In the genomic region with DNA sequence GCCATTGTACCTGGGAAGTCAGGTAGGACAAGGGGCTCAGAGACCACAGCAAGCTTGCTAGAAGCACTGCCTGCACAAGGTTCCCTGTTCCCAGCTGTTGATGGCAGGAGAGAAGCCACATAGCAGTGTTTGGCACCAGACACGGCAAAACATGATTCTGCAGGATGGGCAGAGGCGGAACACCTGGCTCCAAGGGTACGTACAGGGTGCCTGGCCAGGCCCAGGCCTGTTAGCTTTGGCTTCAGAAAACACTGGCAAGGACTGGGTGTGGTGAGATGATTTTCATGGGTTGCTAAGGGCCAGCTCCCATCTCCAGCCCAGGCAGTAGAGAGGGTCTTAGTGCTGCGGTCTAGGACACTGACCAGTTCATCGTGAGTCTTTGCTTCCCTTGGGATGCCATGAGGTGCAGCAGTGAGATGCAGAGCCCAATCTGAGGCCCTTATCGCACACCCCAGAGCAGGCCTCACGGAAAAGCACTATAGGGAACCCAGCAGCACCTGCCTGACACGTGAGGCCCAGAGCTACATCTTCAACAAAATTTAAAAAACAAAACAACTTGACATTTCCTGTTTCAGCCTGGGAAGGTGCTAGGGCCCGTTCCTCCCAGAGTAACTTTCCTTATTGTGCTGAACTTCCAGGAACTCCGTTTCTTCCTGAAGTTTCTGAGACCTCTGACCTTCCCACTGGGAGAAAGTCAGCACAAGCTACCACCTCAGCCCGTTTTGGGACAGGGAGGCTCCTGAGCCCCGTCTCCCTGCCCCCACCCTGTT, we compare ENCODE assay signal across 8 mouse cellular contexts. TPM values are rescaled to one million over a fixed set of nuclear protein-coding genes. Genes with fewer than 3 reads are reported as not detected.
DNase-seq lines count a peak whose midpoint lies in the region; ATAC-seq lines count a peak whose summit lies in the region.

No protein-coding gene starts in this region.

- peaks cover 21% of the 10 kb centered on the region for H3K4me1 ChIP-seq in hindbrain, embryonic 13.5 days (replicated peaks)
- peaks cover 18% of the 10 kb centered on the region for H3K4me1 ChIP-seq in hindbrain, embryonic 14.5 days (replicated peaks; ENCODE audit: control insufficient read depth, insufficient read depth, low read length)
- H3K4me1 ChIP-seq in limb, embryonic 10.5 days, result peaks cover 34% of the 10 kb centered on the region

- H3K36me3 ChIP-seq in hindbrain, embryonic 13.5 days, result peaks cover 39% of the 10 kb centered on the region
- peaks cover 33% of the 10 kb centered on the region for H3K36me3 ChIP-seq in hindbrain, embryonic 14.5 days (replicated peaks; ENCODE audit: control insufficient read depth, insufficient read depth)
- H3K36me3 ChIP-seq in limb, embryonic 10.5 days, result peaks cover 55% of the 10 kb centered on the region

- H3K9ac ChIP-seq in hindbrain, embryonic 13.5 days, result no peak overlapping the region
- H3K9ac ChIP-seq in hindbrain, embryonic 14.5 days, result no peak overlapping the region

- H3K4me2 ChIP-seq in hindbrain, embryonic 13.5 days, result no peak overlapping the region
- no peak overlapping the region for H3K4me2 ChIP-seq in hindbrain, embryonic 14.5 days (replicated peaks)

- peaks cover 12% of the 10 kb centered on the region; the same call in 1 of the 2 replicates for H3K27me3 ChIP-seq in hindbrain, embryonic 13.5 days
- no peaks in the 10 kb centered on the region for H3K27me3 ChIP-seq in hindbrain, embryonic 14.5 days (ENCODE audit: control insufficient read depth, insufficient read depth, low read length)
- no peaks in the 10 kb centered on the region for H3K27me3 ChIP-seq in limb, embryonic 10.5 days (ENCODE audit: low read depth, poor library complexity, severe bottlenecking)

- H3K4me3 ChIP-seq in hindbrain, embryonic 13.5 days, result no peak overlapping the region
- no peak overlapping the region for H3K4me3 ChIP-seq in hindbrain, embryonic 14.5 days (replicated peaks; ENCODE audit: low read length)
- H3K4me3 ChIP-seq in limb, embryonic 10.5 days, result no peak overlapping the region

- 0 out of 2 replicates have a peak overlapping the region, but pooled peaks have one; percentile 18 for H3K27ac ChIP-seq in hindbrain, embryonic 13.5 days
- H3K27ac ChIP-seq in hindbrain, embryonic 14.5 days, result no peak overlapping the region
- H3K27ac ChIP-seq in limb, embryonic 10.5 days, result peak overlapping the region; percentile 30; the same call in 1 of the 2 replicates

- WGBS in hindbrain, embryonic 13.5 days, result 62% methylated on average over 12 of the region's 12 CpGs
- 61% methylated on average over 12 of the region's 12 CpGs for WGBS in hindbrain, embryonic 14.5 days
- 62% methylated on average over 12 of the region's 12 CpGs for WGBS in limb, embryonic 10.5 days

- H3K9me3 ChIP-seq in hindbrain, embryonic 13.5 days, result no peaks in the 10 kb centered on the region
- H3K9me3 ChIP-seq in hindbrain, embryonic 14.5 days (ENCODE audit: control insufficient read depth, low read length), result no peaks in the 10 kb centered on the region
- H3K9me3 ChIP-seq in limb, embryonic 10.5 days (replicated peaks), result peaks cover 3% of the 10 kb centered on the region; the same call in 1 of the 2 replicates

- ATAC-seq in hindbrain, embryonic 13.5 days (ENCODE audit: low FRiP score), result no peak
- no peak for ATAC-seq in hindbrain, embryonic 14.5 days (ENCODE audit: low FRiP score)

- intact Hi-C loops in left cerebral cortex, postnatal 36 days (cut with DNase I), result loop anchor here (1.0 kb wide), 1 partner anchor 31 kb away; no protein-coding TSS in a partner anchor

- no peak for DNase-seq in hindbrain, embryonic 14.5 days (ENCODE audit: low spot score)
- peak; percentile 35 for DNase-seq in thymus, postnatal 14 days
- DNase-seq in thymus, adult 18-20 months, result no peak
- no peak for DNase-seq in limb, embryonic 10.5 days (ENCODE audit: low spot score)
- DNase-seq in left cerebral cortex, postnatal 36 days (ENCODE audit: low spot score in 2 of 2), result no peak
- no peak for DNase-seq in spleen, adult 12 weeks (ENCODE audit: low spot score)
- no peak for DNase-seq in spleen, postnatal 10 days (ENCODE audit: low spot score in 2 of 2)

RNA-seq across cellular contexts. Expression of gene Apoe, which starts 1.5 kb away (rescaled TPM):
- polyA plus RNA-seq in hindbrain, embryonic 13.5 days (2015; fragmentation: Nextera tagmentation; extraction: Ambion mirVana), result 339 and 374 TPM in 2 replicates
- 543 and 561 TPM in 2 replicates for polyA plus RNA-seq in hindbrain, embryonic 14.5 days (2014; fragmentation: Nextera tagmentation; extraction: Ambion mirVana)
- polyA plus RNA-seq in limb, embryonic 10.5 days (2016; fragmentation: Nextera tagmentation; extraction: Ambion mirVana), result 63.0 and 83.6 TPM in 2 replicates
- total RNA-seq in left cerebral cortex, postnatal 36 days (2021), result 1,000 to 10,000 TPM; 1,886 to 2,087 TPM

RNA-seq across cellular contexts. Expression of gene Apoc1, which starts 8.0 kb away (rescaled TPM):
- polyA plus RNA-seq in hindbrain, embryonic 13.5 days (2015; fragmentation: Nextera tagmentation; extraction: Ambion mirVana), result 2.7 and 3.8 TPM in 2 replicates
- 2.3 and 2.5 TPM in 2 replicates for polyA plus RNA-seq in hindbrain, embryonic 14.5 days (2014; fragmentation: Nextera tagmentation; extraction: Ambion mirVana)
- 3.0 and 4.8 TPM in 2 replicates for polyA plus RNA-seq in limb, embryonic 10.5 days (2016; fragmentation: Nextera tagmentation; extraction: Ambion mirVana)
- 1 to 10 TPM; 1.5 to 2.9 TPM for total RNA-seq in left cerebral cortex, postnatal 36 days (2021)

RNA-seq across cellular contexts. Expression of gene Tomm40, which starts 14.8 kb away (rescaled TPM):
- polyA plus RNA-seq in hindbrain, embryonic 13.5 days (2015; fragmentation: Nextera tagmentation; extraction: Ambion mirVana), result 119 and 124 TPM in 2 replicates
- polyA plus RNA-seq in hindbrain, embryonic 14.5 days (2014; fragmentation: Nextera tagmentation; extraction: Ambion mirVana), result 119 and 128 TPM in 2 replicates
- polyA plus RNA-seq in limb, embryonic 10.5 days (2016; fragmentation: Nextera tagmentation; extraction: Ambion mirVana), result 244 and 285 TPM in 2 replicates
- 100 to 1,000 TPM; 113 to 125 TPM for total RNA-seq in left cerebral cortex, postnatal 36 days (2021)

RNA-seq across cellular contexts. Expression of gene Apoc4, which starts 19.2 kb away (rescaled TPM):
- 0.12 TPM in 1 of 2 replicates, not detected in the other for polyA plus RNA-seq in hindbrain, embryonic 13.5 days (2015; fragmentation: Nextera tagmentation; extraction: Ambion mirVana)
- not detected in 2 replicates for polyA plus RNA-seq in hindbrain, embryonic 14.5 days (2014; fragmentation: Nextera tagmentation; extraction: Ambion mirVana)
- polyA plus RNA-seq in limb, embryonic 10.5 days (2016; fragmentation: Nextera tagmentation; extraction: Ambion mirVana), result 0.06 TPM in 1 of 2 replicates, not detected in the other
- not detected for total RNA-seq in left cerebral cortex, postnatal 36 days (2021)

RNA-seq across cellular contexts. Expression of gene Gm44805, which starts 19.3 kb away (rescaled TPM):
- not detected in 2 replicates for polyA plus RNA-seq in hindbrain, embryonic 13.5 days (2015; fragmentation: Nextera tagmentation; extraction: Ambion mirVana)
- not detected in 2 replicates for polyA plus RNA-seq in hindbrain, embryonic 14.5 days (2014; fragmentation: Nextera tagmentation; extraction: Ambion mirVana)
- polyA plus RNA-seq in limb, embryonic 10.5 days (2016; fragmentation: Nextera tagmentation; extraction: Ambion mirVana), result not detected in 2 replicates
- not detected for total RNA-seq in left cerebral cortex, postnatal 36 days (2021)
